Mouse (Mus musculus) hematopoietic stem cell, adult 5-6 weeks (primary cell): ENCODE measurements around the gene Igfbpl1. TPM values are rescaled to one million over a fixed set of nuclear protein-coding genes. Genes with fewer than 3 reads are reported as not detected.

ENCODE experiments used
- ATAC-seq, 2 experiments: fragments of 125-278 bp in 1 of 2; replicated peaks in 1 of 2; 2 replicates each; pipeline ENCODE4 v1.8.0; 2016 to 2017; ENCODE audit warnings: inconsistent platforms in 2 of 2, mild to moderate bottlenecking in 2 of 2, moderate number of reproducible peaks in 2 of 2, low read depth in 1 of 2, moderate TSS enrichment in 1 of 2; ENCODE audit not compliant: low FRiP score in 2 of 2, poor library complexity in 2 of 2, severe bottlenecking in 2 of 2, insufficient read depth in 1 of 2, low TSS enrichment in 1 of 2
- total RNA-seq: library from RNA; stranded (forward); fragments of 172-1452, 232-1000 nt; gene quantifications from 2 replicates; pipeline ENCODE4 v1.2.3, GENCODE M21; 2017

Gene Igfbpl1
- total RNA-seq, 1 experiment from 2014 or later, result not detected

DNA sequence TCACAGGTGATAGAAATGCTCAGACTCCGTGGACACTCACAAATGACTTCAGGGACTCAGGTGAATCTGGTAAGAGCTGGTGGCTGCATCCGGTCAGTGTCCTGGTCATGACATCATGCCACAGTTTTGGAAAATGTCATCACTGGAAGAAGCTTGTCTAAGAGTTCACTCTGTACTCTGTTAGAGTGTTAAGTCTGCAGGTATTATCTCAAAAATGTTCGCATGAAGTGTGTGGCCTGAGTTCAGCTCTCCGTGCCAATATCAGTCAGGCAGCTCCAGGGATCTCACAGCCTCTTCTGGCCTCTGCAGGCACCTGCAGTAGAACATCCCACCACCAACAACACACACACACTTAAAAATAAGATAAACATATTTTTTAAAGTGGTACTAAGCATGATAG, 64.1 kb downstream of the Igfbpl1 start:
- no peak for ATAC-seq

Other genes with a start within 250 kb of the Igfbpl1 start
- gene Aldh1b1, start 27.9 kb downstream of the Igfbpl1 start, total RNA-seq, result 19.1 and 19.5 TPM in 2 replicates
- gene Stra6l, start 21.7 kb upstream of the Igfbpl1 start, total RNA-seq, result not detected in 2 replicates
- gene Ccdc180, start 63.4 kb upstream of the Igfbpl1 start, total RNA-seq, result 0.25 TPM in 1 of 2 replicates, not detected in the other
- gene Tdrd7, start 138.4 kb upstream of the Igfbpl1 start, total RNA-seq, result 14.4 and 15.2 TPM in 2 replicates
- 0.10 and 0.19 TPM in 2 replicates for gene Tmod1, start 212.0 kb upstream of the Igfbpl1 start, total RNA-seq